Mouse (Mus musculus) cerebellum, adult 2 months (tissue): ENCODE data around the gene Gm17428.

Experiments
- CTCF ChIP-seq: fragments of 200-500 bp; IDR thresholded peaks from 2 replicates; pipeline ENCODE4 v1.5.1; 2011; ENCODE audit warnings: low read depth, mild to moderate bottlenecking, control low read depth, low read length, moderate library complexity, borderline replicate concordance; ENCODE audit not compliant: insufficient read depth
- POLR2A ChIP-seq: fragments of 200-500 bp; IDR thresholded peaks from 2 replicates; pipeline ENCODE4 v1.6.1; 2011; ENCODE audit warnings: low read length, control low read depth, borderline replicate concordance; ENCODE audit not compliant: insufficient read depth

- TF ChIP-seq POLR2A, result no peak
- TF ChIP-seq CTCF, result no peak; the same call in 1 of the 2 replicates
These were observed 24.7 kb downstream of the Gm17428 start for GRCm38 (mm10) chr14:55001446-55001845.
